Mouse (Mus musculus) neural tube, embryonic 11.5 days (tissue): ENCODE measurements at regions not wholly inside any gene's neighbourhood (a gene's known extent, or its start where the extent isn't known, plus 50 kb on each side); places are given as distances from the start of the nearest gene placed in this dataset.

Source experiments
- ATAC-seq: fragments of 200-750 bp; cut with Nextera tagmentation; 2 replicates; pipeline ENCODE4 v1.8.0; 2017; ENCODE audit warnings: moderate number of reproducible peaks, mild to moderate bottlenecking, moderate TSS enrichment, moderate library complexity; ENCODE audit not compliant: insufficient read depth, low FRiP score, low TSS enrichment
- DNase-seq: peaks from one replicate; pipeline ENCODE4 v3.0.0-alpha.2; 2015; ENCODE audit warnings: low spot score
- H3K27ac ChIP-seq: fragments of 300-500 bp; sonication (generic); 2 replicates; pipeline ENCODE4 v1.5.1; 2014; ENCODE audit warnings: low read depth, mild to moderate bottlenecking, low read length
- H3K27me3 ChIP-seq: fragments of 300-500 bp; sonication (generic); 2 replicates; pipeline ENCODE4 v1.6.1; 2014; ENCODE audit warnings: mild to moderate bottlenecking, low read length, mixed read lengths; ENCODE audit not compliant: control insufficient read depth, insufficient read depth
- H3K36me3 ChIP-seq: fragments of 300-500 bp; sonication (generic); 2 replicates; pipeline ENCODE4 v1.6.1; 2014; ENCODE audit warnings: mild to moderate bottlenecking, low read length, moderate library complexity, mixed read lengths; ENCODE audit not compliant: control insufficient read depth, insufficient read depth
- H3K4me1 ChIP-seq: fragments of 300-500 bp; sonication (generic); 2 replicates; pipeline ENCODE4 v1.6.1; 2014; ENCODE audit warnings: low read length, mixed read lengths; ENCODE audit not compliant: control insufficient read depth, insufficient read depth
- H3K4me2 ChIP-seq: fragments of 300-500 bp; sonication (generic); 2 replicates; pipeline ENCODE4 v1.6.1; 2014; ENCODE audit warnings: low read depth, mild to moderate bottlenecking, moderate library complexity
- H3K4me3 ChIP-seq: fragments of 300-500 bp; sonication (generic); 2 replicates; pipeline ENCODE4 v1.5.1; 2014; ENCODE audit warnings: low read depth, low read length
- H3K9ac ChIP-seq: fragments of 300-500 bp; sonication (generic); 2 replicates; pipeline ENCODE4 v1.6.1; 2014; ENCODE audit warnings: mild to moderate bottlenecking, low read length
- H3K9me3 ChIP-seq: fragments of 300-500 bp; sonication (generic); 2 replicates; pipeline ENCODE4 v1.6.1; 2016; ENCODE audit warnings: low read length; ENCODE audit not compliant: control insufficient read depth
- WGBS: fragments of 180-500 bp; shearing (Covaris S2); extraction: QIAGEN DNeasy Blood & Tissue Kit; methylation state at CpG from one replicate; pipeline ENCODE4 v1.1.7; 2014; 5-methylcytosine and 5-hydroxymethylcytosine counted together

DNA sequence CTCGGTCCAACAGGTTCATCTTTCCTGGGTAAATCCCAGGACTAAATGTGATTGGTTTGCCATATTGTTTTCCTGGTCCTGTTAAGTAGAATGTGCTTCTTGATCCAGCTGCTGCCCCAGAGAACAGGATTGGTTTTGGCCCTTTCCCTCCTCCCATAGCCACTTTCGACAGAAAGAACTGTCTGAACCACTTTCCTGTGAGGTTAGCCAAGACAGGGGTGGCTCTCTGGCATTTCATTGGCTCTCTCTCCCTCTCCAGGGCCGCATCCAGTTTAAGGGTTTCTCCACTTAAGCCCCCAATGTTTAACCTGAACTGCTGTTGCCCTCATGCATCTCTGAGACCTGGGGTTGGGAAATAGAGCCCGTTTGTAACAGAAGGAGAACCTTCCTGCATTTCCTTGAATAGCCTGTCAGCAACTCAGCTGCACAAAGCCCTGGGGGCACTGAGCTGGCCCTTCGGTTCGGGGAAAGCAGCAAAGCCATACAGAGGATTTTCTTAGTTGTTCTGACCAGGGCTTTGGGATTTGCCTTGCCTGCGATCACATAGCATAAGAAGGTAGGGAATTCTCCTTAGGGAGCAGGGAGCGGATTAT lies 109.7 kb downstream of the Snx19 start:
- Histone ChIP-seq H3K9me3 (no peaks in the 10 kb centered on the region), H3K4me3 (no peak overlapping the region), H3K27me3 (no peaks in the 10 kb centered on the region), H3K9ac (no peak overlapping the region), H3K4me2 (no peak overlapping the region), H3K36me3 (no peaks in the 10 kb centered on the region), H3K27ac (no peak overlapping the region), H3K4me1 (no peaks in the 10 kb centered on the region)
- WGBS, result 75% methylated on average over 8 of the region's 8 CpGs
- no peak for DNase-seq
- ATAC-seq, result no peak

DNA sequence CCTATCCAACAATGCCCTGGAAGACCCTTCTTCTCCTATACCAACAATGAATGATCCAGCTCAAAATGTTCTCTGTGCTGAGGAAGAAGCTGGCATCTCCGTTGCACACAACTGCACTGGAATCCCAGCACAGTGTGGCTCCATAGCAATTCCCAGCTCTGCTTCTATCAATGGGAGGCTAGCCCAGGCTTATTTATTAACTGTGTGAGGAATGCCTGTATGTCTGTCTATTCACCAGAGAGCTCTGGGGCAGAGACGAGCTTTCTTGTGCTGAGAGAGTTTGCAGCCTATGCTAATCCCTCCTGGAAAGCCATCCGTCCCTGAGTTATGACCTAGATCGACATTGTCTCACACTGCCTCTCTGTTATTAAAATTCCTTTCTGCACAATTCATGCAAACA lies 108.1 kb downstream of the Snx19 start:
- no peaks in the 10 kb centered on the region for H3K9me3 ChIP-seq
- no peak for DNase-seq
- H3K27ac ChIP-seq, result no peak overlapping the region
- no peak overlapping the region for H3K4me3 ChIP-seq
- no peaks in the 10 kb centered on the region for H3K36me3 ChIP-seq
- no peak for ATAC-seq
- 60% methylated on average over 4 of the region's 4 CpGs for WGBS
- H3K27me3 ChIP-seq, result no peaks in the 10 kb centered on the region
- H3K4me2 ChIP-seq, result no peak overlapping the region
- H3K4me1 ChIP-seq, result no peaks in the 10 kb centered on the region
- H3K9ac ChIP-seq, result no peak overlapping the region

DNA sequence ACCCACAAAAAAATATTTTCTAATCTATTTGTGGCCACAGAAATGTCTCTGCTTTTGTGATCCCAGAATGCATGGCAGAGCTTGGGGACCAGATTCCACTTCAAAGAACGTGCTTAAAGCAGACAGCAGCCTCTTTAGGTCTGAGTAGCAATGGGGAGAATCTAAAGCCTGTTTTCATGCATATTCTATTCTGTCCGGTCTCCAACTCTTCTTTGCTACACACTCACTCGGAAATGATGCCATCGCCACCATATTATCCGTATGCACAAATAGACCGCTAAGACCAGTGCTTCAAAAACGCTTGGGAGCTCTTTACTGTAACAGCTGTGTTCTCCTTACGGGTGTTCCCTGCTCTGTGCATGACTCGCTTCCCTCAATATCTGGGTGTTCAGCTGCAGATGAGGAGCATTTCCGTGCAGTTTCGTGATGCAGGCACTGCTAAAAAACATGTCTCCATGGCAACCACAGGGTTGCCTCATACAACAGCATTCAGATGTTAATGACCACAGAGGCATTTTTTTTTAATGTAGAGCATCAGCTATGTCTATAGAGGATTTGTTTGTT lies 107.0 kb downstream of the Snx19 start:
- H3K4me2 ChIP-seq, result no peak overlapping the region
- 73% methylated on average over 11 of the region's 11 CpGs for WGBS
- no peak for ATAC-seq

DNA sequence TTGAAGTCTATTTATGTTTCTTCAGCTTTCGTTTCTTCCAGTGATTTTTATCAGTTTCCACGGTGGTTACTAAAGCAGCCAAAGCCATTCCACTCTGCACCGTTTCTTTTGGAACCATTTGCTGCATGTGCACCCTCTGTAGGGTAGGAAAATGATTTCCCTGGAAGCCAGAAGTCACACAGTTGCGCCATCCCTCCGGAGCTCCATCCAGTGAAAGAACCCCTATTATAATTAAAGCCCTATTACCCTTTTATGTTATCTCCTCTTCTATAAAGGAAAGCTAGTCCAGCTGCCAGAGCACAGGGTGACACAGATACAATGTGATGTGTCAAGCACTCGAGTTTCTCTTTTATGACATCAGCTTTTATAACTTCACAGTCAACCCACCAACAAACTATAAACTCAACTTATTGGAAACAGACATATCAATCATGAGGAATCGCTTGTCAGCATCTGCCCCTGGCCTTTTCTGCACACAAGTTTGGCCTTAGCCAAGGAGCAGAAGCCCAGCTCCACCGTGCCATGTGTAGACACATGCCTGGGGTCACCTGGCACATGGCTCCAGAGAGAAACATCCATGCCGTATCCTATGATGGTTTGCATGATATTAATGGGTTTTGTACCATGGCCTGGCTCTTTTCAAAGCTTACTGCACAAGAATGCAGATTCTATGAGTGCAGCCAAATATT lies 106.3 kb downstream of the Snx19 start:
- H3K4me3 ChIP-seq, result no peak overlapping the region
- no peaks in the 10 kb centered on the region for H3K4me1 ChIP-seq
- no peaks in the 10 kb centered on the region for H3K9me3 ChIP-seq
- no peak overlapping the region for H3K9ac ChIP-seq
- ATAC-seq (no peak), DNase-seq (no peak)
- no peaks in the 10 kb centered on the region for H3K27me3 ChIP-seq
- 83% methylated on average over 9 of the region's 9 CpGs for WGBS
- H3K36me3 ChIP-seq, result no peaks in the 10 kb centered on the region
- no peak overlapping the region for H3K4me2 ChIP-seq
- H3K27ac ChIP-seq, result no peak overlapping the region

More for the DNA sequence above, 107.0 kb downstream of the Snx19 start:
- Histone ChIP-seq H3K9ac (no peak overlapping the region), H3K27ac (no peak overlapping the region), H3K4me1 (no peaks in the 10 kb centered on the region), H3K4me3 (no peak overlapping the region), H3K27me3 (no peaks in the 10 kb centered on the region), H3K9me3 (no peaks in the 10 kb centered on the region), H3K36me3 (no peaks in the 10 kb centered on the region)
- no peak for DNase-seq

DNA sequence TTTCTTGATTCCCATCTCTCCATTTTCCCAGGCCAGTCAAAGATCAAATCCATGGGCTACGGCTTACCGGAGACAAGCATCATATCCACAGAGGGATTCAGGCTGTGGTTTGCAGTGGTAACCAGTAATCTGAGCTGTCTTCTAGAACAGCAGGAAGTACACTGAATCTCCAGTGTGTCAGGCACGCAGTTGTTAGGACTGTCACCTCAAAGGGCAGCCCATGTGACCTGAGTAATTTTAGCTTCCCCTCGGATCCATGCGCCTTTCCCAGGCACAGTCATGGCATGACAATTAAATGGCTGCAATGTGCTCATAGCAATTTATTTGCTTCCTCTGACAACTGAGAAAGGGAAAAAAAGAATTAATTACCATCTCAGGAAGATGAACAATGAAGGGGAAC lies 98.2 kb downstream of the Snx19 start:
- no peak for DNase-seq
- no peaks in the 10 kb centered on the region for H3K36me3 ChIP-seq
- H3K27ac ChIP-seq, result no peak overlapping the region
- 56% methylated on average over 5 of the region's 5 CpGs for WGBS
- peaks cover 6% of the 10 kb centered on the region; the same call in 1 of the 2 replicates for H3K4me1 ChIP-seq
- no peaks in the 10 kb centered on the region for H3K27me3 ChIP-seq
- no peaks in the 10 kb centered on the region for H3K9me3 ChIP-seq
- no peak overlapping the region for H3K4me3 ChIP-seq
- H3K9ac ChIP-seq, result no peak overlapping the region
- H3K4me2 ChIP-seq, result no peak overlapping the region
- ATAC-seq, result no peak

DNA sequence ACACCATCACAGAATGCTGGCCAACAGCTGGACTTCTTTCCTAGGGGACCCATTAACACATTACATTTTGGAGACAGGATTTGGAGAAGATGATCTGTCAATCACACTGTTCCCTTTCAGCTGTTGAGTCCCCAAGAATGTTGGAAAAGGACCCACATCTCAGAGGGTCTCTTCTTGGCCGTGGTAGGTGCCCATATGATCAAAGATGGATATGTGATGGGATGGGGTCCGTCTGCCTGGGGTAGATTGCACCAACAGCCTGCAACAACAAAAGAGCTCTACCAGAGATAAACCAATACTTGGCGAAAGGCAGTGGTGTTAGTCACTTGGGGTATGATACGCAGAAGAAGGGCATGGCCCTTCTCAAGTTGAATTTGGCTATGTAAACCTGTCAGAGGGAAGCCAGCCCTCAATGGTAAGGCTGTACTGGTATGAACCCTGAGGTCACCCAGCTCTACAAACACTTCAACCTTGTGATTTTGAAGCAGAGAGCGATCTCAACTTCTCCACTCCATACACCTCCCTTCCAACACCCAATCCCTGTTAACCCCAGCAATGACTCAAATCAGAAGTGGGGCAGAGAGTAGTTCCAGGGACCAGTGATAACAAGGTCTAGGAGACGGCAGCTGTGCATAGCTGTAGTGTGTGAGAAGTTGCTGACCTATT lies 97.6 kb downstream of the Snx19 start:
- DNase-seq, result no peak
- Histone ChIP-seq H3K27me3 (no peaks in the 10 kb centered on the region), H3K9me3 (no peaks in the 10 kb centered on the region), H3K4me3 (no peak overlapping the region), H3K36me3 (no peaks in the 10 kb centered on the region), H3K27ac (no peak overlapping the region), H3K4me1 (peaks cover 6% of the 10 kb centered on the region; the same call in 1 of the 2 replicates), H3K9ac (no peak overlapping the region), H3K4me2 (no peak overlapping the region)
- ATAC-seq, result no peak
- 85% methylated on average over 6 of the region's 6 CpGs for WGBS

DNA sequence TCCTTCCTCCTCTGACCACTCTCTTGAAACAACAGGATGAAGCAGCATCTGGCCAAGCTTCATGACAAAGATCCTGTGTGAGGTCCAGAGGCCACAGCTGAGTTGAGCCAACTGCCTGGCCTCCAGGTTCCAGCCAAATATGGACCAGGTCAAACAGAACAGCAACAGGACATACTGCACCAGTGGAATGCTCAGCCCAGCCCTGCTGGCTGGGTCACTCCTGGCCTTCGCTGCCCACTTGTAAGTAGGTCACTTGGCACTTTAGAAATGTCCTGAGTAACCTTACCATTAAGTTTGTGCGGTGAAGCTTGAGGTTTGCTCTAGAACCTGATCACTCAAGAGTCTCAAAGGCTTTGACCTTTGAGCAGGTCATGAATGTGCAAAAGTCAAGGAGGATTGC lies 96.9 kb downstream of the Snx19 start:
- no peak overlapping the region for H3K4me3 ChIP-seq
- H3K9ac ChIP-seq, result no peak overlapping the region
- no peak overlapping the region for H3K4me2 ChIP-seq
- no peak for DNase-seq
- H3K36me3 ChIP-seq, result no peaks in the 10 kb centered on the region
- no peak overlapping the region for H3K27ac ChIP-seq
- no peaks in the 10 kb centered on the region for H3K9me3 ChIP-seq
- H3K4me1 ChIP-seq, result peaks cover 6% of the 10 kb centered on the region; the same call in 1 of the 2 replicates
- no peak for ATAC-seq
- H3K27me3 ChIP-seq, result no peaks in the 10 kb centered on the region
- 91% methylated on average over 2 of the region's 2 CpGs for WGBS

DNA sequence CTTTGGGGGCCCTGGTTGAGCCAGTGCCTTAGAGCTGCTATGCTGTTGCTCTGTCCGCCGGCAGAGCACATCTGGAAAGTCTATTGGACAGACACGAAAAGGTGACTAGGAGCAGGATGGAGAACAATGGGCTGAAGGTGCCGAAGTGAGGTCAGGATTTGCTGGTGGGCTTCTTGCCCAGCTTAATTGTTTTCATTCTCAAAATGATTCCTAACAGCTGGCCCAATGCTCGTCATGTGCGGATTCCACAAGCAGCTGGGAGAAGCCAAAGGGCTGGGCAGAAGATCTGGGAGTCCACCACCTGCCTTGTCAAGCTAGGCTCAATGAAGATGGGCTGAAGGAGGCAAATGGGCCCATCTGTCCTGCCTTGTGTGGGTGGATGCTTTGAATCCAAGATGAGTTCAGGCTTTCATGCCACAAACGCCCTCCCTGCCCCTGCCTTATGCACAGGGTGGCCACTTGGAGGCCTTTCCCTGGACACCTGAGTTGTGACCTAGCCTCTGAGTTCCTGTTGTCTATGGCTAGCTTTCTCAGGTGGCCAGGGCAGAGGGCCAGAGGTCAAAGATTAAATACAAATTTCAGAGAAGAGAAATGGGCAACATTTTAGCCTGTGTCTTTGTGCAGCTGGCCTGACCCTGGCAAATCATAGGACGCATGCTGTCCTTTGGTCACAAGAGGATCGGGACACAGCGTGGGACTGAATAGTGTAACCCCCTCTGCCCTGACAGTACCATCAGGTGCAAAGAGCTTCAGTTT lies 95.9 kb downstream of the Snx19 start:
- DNase-seq (no peak), ATAC-seq (no peak)
- H3K4me3 ChIP-seq, result no peak overlapping the region
- H3K27ac ChIP-seq, result no peak overlapping the region
- H3K9ac ChIP-seq, result no peak overlapping the region
- H3K27me3 ChIP-seq, result no peaks in the 10 kb centered on the region
- H3K4me2 ChIP-seq, result no peak overlapping the region
- peaks cover 6% of the 10 kb centered on the region; the same call in 1 of the 2 replicates for H3K4me1 ChIP-seq
- no peaks in the 10 kb centered on the region for H3K36me3 ChIP-seq
- H3K9me3 ChIP-seq, result no peaks in the 10 kb centered on the region
- WGBS, result 74% methylated on average over 10 of the region's 10 CpGs
